Mouse (Mus musculus): ENCODE measurements at regions not wholly inside any gene's neighbourhood (a gene's known extent, or its start where the extent isn't known, plus 50 kb on each side); places are given as distances from the start of the nearest gene placed in this dataset.

GRCm38 (mm10) chr11:63376311-63376710, 247.5 kb downstream of the Pmp22 start:
- TF ChIP-seq GATA1 (IDR thresholded peaks at IDR 0.05; ENCODE audit: borderline replicate concordance, low read length) (no peak), FLI1 (IDR thresholded peaks at IDR 0.05; ENCODE audit: low read length) (no peak)
